Mouse (Mus musculus) gastrocnemius, adult 2 months (tissue): ENCODE results near the gene Lrig1. TPM values are rescaled to one million over a fixed set of nuclear protein-coding genes. Genes with fewer than 3 reads are reported as not detected.

Experiments used
- DNase-seq: peaks from one replicate; pipeline ENCODE4 v3.0.0; 2022
- H3K27ac ChIP-seq: fragments of 200-600 bp; 2 replicates; pipeline ENCODE4 v1.8.1; 2022; ENCODE audit warnings: mild to moderate bottlenecking
- H3K4me3 ChIP-seq: fragments of 200-600 bp; 2 replicates; pipeline ENCODE4 v1.8.1; 2022; ENCODE audit warnings: mild to moderate bottlenecking, moderate library complexity
- CTCF ChIP-seq: fragments of 200-600 bp; IDR thresholded peaks from 2 replicates; pipeline ENCODE4 v1.8.1; 2022; ENCODE audit warnings: antibody characterized with exemption, mild to moderate bottlenecking, moderate library complexity
- intact Hi-C: fragments of 180-260 bp; cut with DNase I; formaldehyde crosslinking; loops from one replicate; pipeline ENCODE4 v1.15.1; 2025
- total RNA-seq, 2 experiments: library from RNA; stranded (reverse); gene quantifications; 2 replicates each; pipeline ENCODE4 v1.2.3; 2021

The Lrig1 gene
- total RNA-seq, 2 experiments from 2014 or later: 38.9 to 57.9 TPM

DNA sequence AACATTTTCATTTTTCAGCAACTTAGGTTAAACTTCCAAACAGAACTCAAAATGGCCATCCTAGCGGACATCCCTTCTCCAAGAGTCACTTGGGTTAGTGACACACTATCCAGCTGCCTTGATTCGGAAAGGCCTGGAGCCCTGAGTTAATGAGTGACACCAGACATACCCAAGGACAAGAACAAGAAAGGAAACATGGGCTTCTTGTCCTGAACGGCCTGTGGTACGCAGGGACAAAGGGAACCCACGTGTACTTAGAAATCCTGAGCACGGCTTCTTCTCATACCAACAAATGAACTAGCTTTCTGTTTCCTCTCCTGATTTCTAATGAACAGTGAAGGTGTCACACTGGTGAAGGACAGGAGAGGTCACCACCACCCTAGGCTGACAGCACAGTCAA, 85.6 kb downstream of the Lrig1 start:
- DNase-seq: no peak
- intact Hi-C loops: no loop called here
- Histone ChIP-seq H3K4me3 (no peak overlapping the region), H3K27ac (peak overlapping the region; percentile 5; the same call in 1 of the 2 replicates)
- no peak for TF ChIP-seq CTCF

DNA sequence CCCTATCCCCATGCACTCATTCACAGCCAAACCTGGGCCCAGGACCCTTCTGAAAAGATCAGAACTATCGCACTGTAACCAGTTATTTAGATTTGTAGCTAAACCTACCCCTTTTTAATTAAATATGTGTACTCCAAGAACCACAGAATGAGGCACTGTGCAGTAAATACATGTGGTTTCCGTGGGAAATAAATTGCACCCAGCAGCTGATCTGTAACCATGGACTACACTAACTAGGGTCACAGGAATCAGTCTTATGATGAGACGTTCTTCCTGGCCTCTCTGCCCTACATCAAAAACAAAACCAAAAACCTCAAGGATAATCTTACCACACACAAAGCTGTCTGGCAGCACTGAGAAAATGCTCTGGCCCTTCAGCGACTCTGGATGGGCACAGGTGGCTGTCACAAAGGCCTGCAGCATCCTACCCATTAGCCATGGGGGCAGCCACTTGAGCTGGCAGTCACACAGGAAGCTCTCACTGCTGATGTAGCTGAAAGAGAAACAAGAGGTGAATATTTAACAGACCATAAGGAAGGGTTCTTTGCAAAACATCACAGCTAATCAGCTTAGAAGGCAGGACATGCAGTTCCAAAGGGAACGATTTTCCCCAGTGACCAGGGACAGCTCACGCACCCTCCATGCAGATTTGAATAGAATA, 86.6 kb downstream of the Lrig1 start:
- no peak overlapping the region for H3K4me3 ChIP-seq
- no peak for DNase-seq
- peak overlapping the region; percentile 58 for H3K27ac ChIP-seq
- TF ChIP-seq CTCF: no peak
- intact Hi-C loops: no loop called here

DNA sequence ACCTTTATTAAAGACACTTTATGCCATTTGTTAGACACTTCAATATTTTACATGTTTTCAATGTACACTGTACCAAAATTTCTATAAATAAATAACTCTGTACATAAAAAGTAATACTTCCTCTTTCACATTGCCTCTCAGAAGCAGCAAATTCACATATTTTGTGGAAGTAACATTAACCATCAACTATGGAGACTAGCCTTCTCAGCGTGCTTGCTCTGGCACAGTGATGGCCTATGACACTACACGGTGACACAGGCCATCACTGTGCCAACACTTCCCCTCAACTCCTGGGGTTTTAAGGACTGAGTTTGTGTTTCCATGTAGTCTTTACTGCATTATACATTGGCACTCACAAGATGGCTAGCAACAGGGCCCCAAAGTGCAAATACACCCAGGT, 95.4 kb downstream of the Lrig1 start:
- no peak for TF ChIP-seq CTCF
- DNase-seq: peak; percentile 11
- Histone ChIP-seq H3K27ac (no peak overlapping the region), H3K4me3 (no peak overlapping the region)
- intact Hi-C loops: loop anchor here (5.0 kb wide), 1 partner anchor 62 kb away; no protein-coding TSS in a partner anchor

DNA sequence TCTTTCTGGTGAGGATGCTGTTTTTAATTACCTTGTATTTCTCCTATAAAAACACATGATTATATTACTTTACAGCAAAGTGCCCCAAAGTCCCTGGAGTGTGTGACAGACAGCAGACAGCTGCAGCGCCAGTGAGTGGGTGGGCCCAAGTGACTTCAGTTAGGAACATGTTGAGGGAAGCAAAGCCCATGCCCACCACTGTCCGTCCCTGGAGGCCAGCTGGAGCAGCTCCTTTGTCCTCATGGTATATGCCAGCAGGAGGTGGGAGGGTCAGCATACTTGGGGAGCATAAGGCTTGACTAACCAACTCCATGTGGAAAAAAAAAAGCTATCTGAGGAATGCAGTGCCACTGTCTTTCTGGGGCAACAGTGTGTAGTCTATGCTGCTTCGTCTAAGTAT, 95.9 kb downstream of the Lrig1 start:
- H3K4me3 ChIP-seq: no peak overlapping the region
- intact Hi-C loops: loop anchor here (5.0 kb wide), 1 partner anchor 62 kb away; no protein-coding TSS in a partner anchor
- no peak for TF ChIP-seq CTCF
- DNase-seq: peak; percentile 17
- H3K27ac ChIP-seq: no peak overlapping the region; the same call in 1 of the 2 replicates

DNA sequence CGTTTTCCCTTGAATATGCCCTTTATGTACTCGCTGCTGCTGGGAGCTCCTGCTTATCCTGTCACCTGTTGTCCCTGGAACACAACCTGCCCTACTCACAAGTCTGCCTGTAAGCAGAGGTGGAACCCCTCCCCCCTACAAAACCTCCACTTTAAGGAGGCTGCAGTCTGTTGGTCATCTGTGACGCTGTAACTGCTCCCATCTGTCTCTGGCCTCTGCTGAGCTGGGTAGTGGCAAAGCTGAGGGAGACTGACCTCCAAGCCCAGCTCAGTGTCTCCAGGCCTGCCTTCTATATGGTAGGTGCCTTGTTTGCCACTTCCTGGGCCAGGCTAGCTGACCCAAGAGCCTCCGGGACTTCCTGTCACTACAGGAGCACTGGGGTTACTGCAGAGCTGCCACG, 98.1 kb downstream of the Lrig1 start:
- no peak for TF ChIP-seq CTCF
- Histone ChIP-seq H3K27ac (peak overlapping the region; percentile 89), H3K4me3 (no peak overlapping the region)
- no peak for DNase-seq
- intact Hi-C loops: loop anchor here (2.0 to 5.0 kb wide), 2 partner anchors 21 to 60 kb away; no protein-coding TSS in a partner anchor

DNA sequence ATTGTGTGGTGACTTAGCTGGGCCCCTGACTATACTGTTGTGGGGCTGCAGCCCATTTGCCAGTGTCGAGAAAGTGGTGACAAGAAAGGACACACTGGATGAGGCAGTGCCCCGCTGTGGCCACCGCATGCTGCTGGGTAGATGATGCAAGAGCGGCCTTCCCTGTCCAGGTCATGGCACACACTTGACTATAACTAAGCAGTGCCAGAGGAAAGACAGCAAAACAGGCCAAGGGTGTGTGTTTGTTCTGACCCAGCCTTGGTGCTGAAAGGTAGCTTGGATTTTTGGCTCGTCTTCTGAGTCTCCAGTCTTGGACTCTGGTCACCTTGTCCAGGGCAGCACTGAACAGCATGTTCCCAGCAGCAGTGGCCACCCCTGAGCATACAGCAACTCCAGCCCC, 98.9 kb downstream of the Lrig1 start:
- intact Hi-C loops: loop anchor here (2.0 to 5.0 kb wide), 2 partner anchors 22 to 59 kb away; no protein-coding TSS in a partner anchor
- peak; percentile 41 for TF ChIP-seq CTCF
- H3K27ac ChIP-seq: peak overlapping the region; percentile 89
- H3K4me3 ChIP-seq: no peak overlapping the region
- DNase-seq: peak; percentile 82

DNA sequence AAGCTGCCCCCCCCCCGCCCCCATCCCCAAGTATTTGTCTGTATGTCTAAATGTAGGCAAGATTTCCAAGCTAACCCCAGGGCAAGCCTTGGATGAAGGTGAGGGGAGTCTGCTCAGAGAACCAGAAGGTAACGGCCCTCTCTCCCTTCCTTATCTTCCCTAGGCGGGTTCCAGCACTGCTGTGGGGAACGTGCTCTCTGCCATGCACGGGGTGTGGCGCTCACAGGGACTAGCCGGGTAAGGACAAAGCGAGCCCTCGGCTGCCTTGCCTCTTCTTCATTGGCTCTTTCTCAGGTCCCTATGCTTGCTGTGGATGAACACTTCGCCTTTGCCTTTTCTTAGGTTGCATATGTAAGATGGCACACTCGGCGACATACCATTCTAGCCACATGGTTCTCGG, 100.9 kb downstream of the Lrig1 start:
- Histone ChIP-seq H3K27ac (no peak overlapping the region), H3K4me3 (no peak overlapping the region)
- intact Hi-C loops: no loop called here
- no peak for TF ChIP-seq CTCF
- DNase-seq: peak; percentile 12

DNA sequence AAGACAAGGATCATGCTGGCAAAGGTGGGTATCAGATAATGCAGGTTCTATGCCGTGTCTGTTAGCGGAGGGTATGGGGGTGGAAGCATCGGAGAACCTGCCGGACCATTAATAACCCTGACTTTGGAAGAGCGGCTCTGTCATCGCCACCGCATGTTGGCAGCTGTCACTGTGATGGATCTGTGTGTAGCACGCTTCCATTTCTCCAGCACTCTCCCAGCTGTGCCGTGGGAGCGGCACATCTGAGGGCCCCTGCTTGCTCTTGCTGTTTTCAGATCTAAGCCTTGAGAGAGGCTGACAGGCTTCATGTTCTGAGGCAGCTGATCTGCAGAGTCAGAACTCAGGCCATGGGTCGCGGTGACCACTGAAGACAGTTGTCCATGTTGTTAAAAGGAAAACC, 101.5 kb downstream of the Lrig1 start:
- DNase-seq: peak; percentile 68
- no peak overlapping the region for H3K4me3 ChIP-seq
- TF ChIP-seq CTCF: no peak
- intact Hi-C loops: no loop called here
- peak overlapping the region; percentile 84 for H3K27ac ChIP-seq

DNA sequence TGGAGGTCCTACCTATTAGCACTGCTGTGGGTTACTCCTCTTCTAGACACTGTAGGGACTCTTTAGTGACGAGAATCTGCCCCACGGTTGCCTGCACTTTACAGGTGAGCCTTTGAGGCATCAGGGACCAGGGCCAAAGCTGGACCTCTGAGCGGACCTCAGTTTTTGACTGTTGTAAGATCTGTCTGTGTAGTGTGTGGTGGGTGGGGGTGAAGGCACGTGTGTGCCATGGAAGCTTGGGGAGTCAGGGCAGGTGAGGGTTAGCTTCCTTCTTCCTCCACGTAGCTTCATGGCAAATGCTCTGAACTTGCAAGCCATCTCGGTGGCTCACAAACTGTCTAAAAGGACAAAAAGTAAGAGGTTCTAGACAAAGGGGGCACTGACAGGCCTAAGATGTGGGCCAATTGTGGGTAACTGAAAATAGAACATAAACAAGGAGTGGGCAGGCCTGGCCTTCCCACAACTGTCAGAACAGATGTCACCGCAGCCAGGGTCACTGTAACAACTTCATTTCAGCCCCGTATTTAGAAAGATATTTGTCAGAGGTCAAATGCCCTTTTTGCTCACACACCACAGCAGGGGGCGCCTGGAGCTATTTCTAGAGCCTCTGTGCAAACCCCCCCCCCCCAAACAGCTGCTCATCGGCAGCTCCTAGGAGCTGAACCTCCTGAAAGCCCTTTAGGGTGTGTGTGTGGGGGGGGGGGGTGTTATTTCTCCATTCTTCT, 103.0 kb downstream of the Lrig1 start:
- Histone ChIP-seq H3K27ac (peak overlapping the region; percentile 84), H3K4me3 (no peak overlapping the region)
- peak; percentile 48 for TF ChIP-seq CTCF
- peak; percentile 57 for DNase-seq
- intact Hi-C loops: no loop called here

DNA sequence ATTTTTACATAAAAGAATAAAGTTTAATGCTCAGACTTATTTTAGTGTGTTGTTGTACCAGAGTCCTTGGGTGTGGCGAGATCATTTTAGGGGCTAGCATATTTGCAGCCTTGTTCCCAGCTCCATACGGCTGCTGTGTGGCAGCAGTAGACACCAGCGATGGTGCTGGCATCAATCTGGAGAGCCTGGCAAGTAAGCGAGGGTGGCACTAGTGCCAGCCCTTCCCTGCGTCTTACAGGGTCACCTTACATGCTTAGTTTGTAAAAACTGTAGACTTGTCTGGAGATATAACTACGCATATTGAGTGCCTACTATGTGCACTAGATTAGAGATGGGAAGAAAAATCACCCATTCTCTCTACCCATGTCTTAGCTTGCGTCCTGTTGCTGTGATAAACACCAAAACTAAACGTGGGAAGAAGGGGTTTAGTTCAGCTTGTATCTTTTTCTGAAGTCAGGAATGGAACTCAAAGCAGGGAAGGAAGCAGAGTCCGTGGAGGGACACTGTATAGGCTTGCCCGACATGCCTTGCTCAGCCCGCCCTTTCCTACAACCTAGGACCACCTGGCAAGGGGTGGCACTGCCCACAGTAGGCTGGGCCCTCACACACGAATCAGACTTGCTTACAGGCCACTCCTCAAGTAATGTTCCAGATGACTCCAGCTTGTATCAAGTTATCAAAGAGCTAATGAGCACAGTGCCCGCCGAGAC, 103.8 kb downstream of the Lrig1 start:
- Histone ChIP-seq H3K27ac (peak overlapping the region; percentile 84), H3K4me3 (no peak overlapping the region)
- peak; percentile 82 for DNase-seq
- intact Hi-C loops: no loop called here
- no peak for TF ChIP-seq CTCF

DNA sequence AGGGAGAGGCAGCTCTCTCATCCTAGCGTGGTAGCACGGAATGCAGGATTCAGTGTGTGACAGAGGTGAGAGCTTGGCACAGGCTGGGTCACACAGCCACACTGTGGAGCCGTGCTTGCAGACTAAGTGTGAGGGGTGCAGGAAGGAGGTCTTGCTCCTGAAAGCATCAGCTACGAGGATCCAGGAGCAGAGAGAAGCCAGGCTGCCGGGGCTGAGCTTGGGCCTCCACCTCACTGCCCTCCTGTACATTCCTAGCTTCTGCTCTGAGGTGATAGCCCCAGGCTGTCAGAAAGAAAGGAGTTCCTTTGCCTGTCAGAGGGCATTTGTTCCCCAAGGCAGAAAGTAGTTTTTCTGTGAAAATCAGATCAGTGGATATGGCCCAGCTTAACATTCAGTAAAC, 104.8 kb downstream of the Lrig1 start:
- peak; percentile 23 for DNase-seq
- Histone ChIP-seq H3K4me3 (no peak overlapping the region), H3K27ac (peak overlapping the region; percentile 84)
- intact Hi-C loops: no loop called here
- no peak for TF ChIP-seq CTCF

DNA sequence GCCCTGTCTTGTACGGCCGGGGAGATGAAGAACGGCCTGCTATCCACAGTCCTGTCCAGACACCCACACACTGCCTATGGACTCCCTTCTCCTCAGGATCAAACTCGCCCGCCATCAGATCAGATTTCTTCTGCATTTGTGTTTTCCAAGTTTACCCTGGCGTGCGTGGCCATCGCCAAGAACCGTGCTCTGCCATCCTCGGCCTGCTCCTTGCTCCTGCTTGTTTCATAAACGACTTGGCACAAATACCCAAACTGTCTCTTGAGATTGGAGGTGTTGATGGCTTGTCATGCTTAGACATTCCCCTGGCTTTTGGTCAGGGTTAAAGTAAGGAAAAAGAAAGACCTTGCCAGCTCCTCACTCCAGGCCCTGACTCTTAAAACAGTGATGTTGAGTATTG, 105.2 kb downstream of the Lrig1 start:
- Histone ChIP-seq H3K27ac (peak overlapping the region; percentile 84), H3K4me3 (no peak overlapping the region)
- no peak for TF ChIP-seq CTCF
- intact Hi-C loops: no loop called here
- DNase-seq: peak; percentile 59
